Mouse (Mus musculus) embryo, embryonic 10.5 days (tissue): ENCODE measurements around the gene Pacsin1.

Source experiments
- DNase-seq: peaks from one replicate; pipeline ENCODE4 v3.0.0-alpha.2; 2015; ENCODE audit warnings: low spot score

Pacsin1 gene

GRCm38 (mm10) chr17:27678924-27679813 is 23.9 kb downstream of the Pacsin1 start:
- DNase-seq, result no peak

GRCm38 (mm10) chr17:27684886-27685549 is 29.7 kb downstream of the Pacsin1 start:
- DNase-seq, result peak; percentile 81

- no peak for DNase-seq
Observed at GRCm38 (mm10) chr17:27685550-27685913, 30.2 kb downstream of the Pacsin1 start.

GRCm38 (mm10) chr17:27686395-27686794 is 31.1 kb downstream of the Pacsin1 start:
- no peak for DNase-seq

- no peak for DNase-seq
Observed at GRCm38 (mm10) chr17:27690993-27691693, 35.8 kb downstream of the Pacsin1 start.

GRCm38 (mm10) chr17:27699641-27700244 is 44.4 kb downstream of the Pacsin1 start:
- no peak for DNase-seq

GRCm38 (mm10) chr17:27700812-27701211 is 45.5 kb downstream of the Pacsin1 start:
- no peak for DNase-seq

GRCm38 (mm10) chr17:27701856-27702255 is 46.5 kb downstream of the Pacsin1 start:
- DNase-seq, result no peak

GRCm38 (mm10) chr17:27702518-27702917 is 47.2 kb downstream of the Pacsin1 start:
- DNase-seq, result peak; percentile 76

- peak; percentile 58 for DNase-seq
Observed at GRCm38 (mm10) chr17:27703961-27704621, 48.8 kb downstream of the Pacsin1 start.

- DNase-seq, result no peak
Observed at GRCm38 (mm10) chr17:27705661-27706060, 50.4 kb downstream of the Pacsin1 start.

GRCm38 (mm10) chr17:27707954-27708661 is 52.8 kb downstream of the Pacsin1 start:
- DNase-seq, result peak; percentile 96

- no peak for DNase-seq
Observed at GRCm38 (mm10) chr17:27709650-27710049, 54.3 kb downstream of the Pacsin1 start.

- DNase-seq, result no peak
Observed at GRCm38 (mm10) chr17:27712832-27713231, 57.5 kb downstream of the Pacsin1 start.

- DNase-seq, result peak; percentile 73
Observed at GRCm38 (mm10) chr17:27716804-27717203, 61.5 kb downstream of the Pacsin1 start.

GRCm38 (mm10) chr17:27718250-27718649 is 62.9 kb downstream of the Pacsin1 start:
- DNase-seq, result peak; percentile 69

GRCm38 (mm10) chr17:27719663-27720062 is 64.4 kb downstream of the Pacsin1 start:
- no peak for DNase-seq

- no peak for DNase-seq
Observed at GRCm38 (mm10) chr17:27720326-27720725, 65.0 kb downstream of the Pacsin1 start.

- no peak for DNase-seq
Observed at GRCm38 (mm10) chr17:27721125-27721664, 65.9 kb downstream of the Pacsin1 start.

- DNase-seq, result no peak
Observed at GRCm38 (mm10) chr17:27724327-27724726, 69.0 kb downstream of the Pacsin1 start.

GRCm38 (mm10) chr17:27725011-27725410 is 69.7 kb downstream of the Pacsin1 start:
- peak; percentile 42 for DNase-seq
